Mouse (Mus musculus) testis, adult 2 months (tissue): ENCODE data around the gene Mdm2.
"Not testable (repeated sequence)": the region's sequence is repeated elsewhere in the genome, so short reads cannot be mapped to it uniquely, and the experiment has no call there.

ENCODE experiments used
- CTCF ChIP-seq: fragments of 200-500 bp; IDR thresholded peaks from 2 replicates; pipeline ENCODE4 v1.5.1; 2012; ENCODE audit warnings: low read depth, mild to moderate bottlenecking, inconsistent platforms, low read length, moderate library complexity; ENCODE audit not compliant: control insufficient read depth, insufficient read depth, insufficient replicate concordance
- POLR2A ChIP-seq: fragments of 200-500 bp; IDR thresholded peaks from 2 replicates; pipeline ENCODE4 v1.6.1; 2012; ENCODE audit warnings: low read depth, mild to moderate bottlenecking, inconsistent platforms, low read length, moderate library complexity; ENCODE audit not compliant: control insufficient read depth

DNA sequence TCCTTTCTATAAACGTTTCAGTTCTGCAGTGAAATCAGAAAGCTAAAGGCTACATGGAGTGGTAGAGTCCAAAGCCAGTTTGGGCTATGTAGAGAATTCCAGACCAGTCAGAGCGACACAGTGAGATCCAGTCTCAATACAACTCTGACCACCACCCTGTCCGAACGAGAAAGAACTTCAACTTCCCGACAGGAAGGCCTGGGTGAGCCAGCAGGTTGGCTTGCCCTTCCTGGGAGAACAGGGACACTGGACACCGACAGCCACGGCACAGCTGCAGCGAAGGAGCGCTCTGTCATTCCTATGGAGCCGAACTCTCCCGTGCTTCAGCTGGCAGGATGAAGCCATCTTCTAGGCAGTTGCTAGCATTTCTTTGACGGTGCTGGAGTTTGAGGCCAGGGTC is 24.8 kb upstream of the Mdm2 start:
- not testable (repeated sequence) for TF ChIP-seq CTCF, POLR2A
